Mouse (Mus musculus): ENCODE data around the gene E2f8. TPM values are rescaled to one million over a fixed set of nuclear protein-coding genes. Genes with fewer than 3 reads are reported as not detected.

The E2f8 gene
- polyA plus RNA-seq, 1 experiment from 2014 or later: 14.6 TPM

GRCm38 (mm10) chr7:48860948-48861347 lies 20.4 kb downstream of the E2f8 start:
- no peaks in the 10 kb centered on the region for H3K4me1 ChIP-seq (ENCODE audit: control insufficient read depth, insufficient read depth, low read length)
- no peak overlapping the region for H3K27ac ChIP-seq (replicated peaks; ENCODE audit: low read depth, low read length)
- WGBS: 10% methylated on average over 1 of the region's 1 CpGs
- H3K27me3 ChIP-seq (ENCODE audit: control insufficient read depth, insufficient read depth, low read length): no peaks in the 10 kb centered on the region
- H3K36me3 ChIP-seq (ENCODE audit: control insufficient read depth, insufficient read depth, low read length): no peaks in the 10 kb centered on the region; the same call in 1 of the 2 replicates
- DNase-seq (ENCODE audit: low spot score) (no peak), ATAC-seq (ENCODE audit: insufficient number of reproducible peaks, low FRiP score, low TSS enrichment, low read depth) (no peak)
- H3K9ac ChIP-seq (ENCODE audit: low read length): no peak overlapping the region
- no peak overlapping the region for H3K4me3 ChIP-seq (ENCODE audit: low read depth, low read length)
- H3K9me3 ChIP-seq (ENCODE audit: control insufficient read depth, low read length): no peaks in the 10 kb centered on the region
- no peak overlapping the region for H3K4me2 ChIP-seq (ENCODE audit: low read depth, severe bottlenecking)

- DNase-seq (ENCODE audit: low spot score): no peak
- WGBS: 92% methylated on average over 4 of the region's 4 CpGs
- Histone ChIP-seq H3K4me3 (ENCODE audit: low read depth, low read length) (no peak overlapping the region), H3K9me3 (ENCODE audit: control insufficient read depth, low read length) (no peaks in the 10 kb centered on the region), H3K4me1 (ENCODE audit: control insufficient read depth, insufficient read depth, low read length) (no peaks in the 10 kb centered on the region), H3K27me3 (ENCODE audit: control insufficient read depth, insufficient read depth, low read length) (no peaks in the 10 kb centered on the region), H3K27ac (replicated peaks; ENCODE audit: low read depth, low read length) (no peak overlapping the region), H3K4me2 (ENCODE audit: low read depth, severe bottlenecking) (no peak overlapping the region), H3K9ac (ENCODE audit: low read length) (no peak overlapping the region), H3K36me3 (ENCODE audit: control insufficient read depth, insufficient read depth, low read length) (no peaks in the 10 kb centered on the region)
- ATAC-seq (ENCODE audit: insufficient number of reproducible peaks, low FRiP score, low TSS enrichment, low read depth): no peak
These were observed 22.0 kb downstream of the E2f8 start for GRCm38 (mm10) chr7:48859362-48859761.

GRCm38 (mm10) chr7:48858257-48858656 lies 23.1 kb downstream of the E2f8 start:
- no peak overlapping the region for H3K27ac ChIP-seq (replicated peaks; ENCODE audit: low read depth, low read length)
- no peak overlapping the region for H3K4me2 ChIP-seq (ENCODE audit: low read depth, severe bottlenecking)
- H3K4me3 ChIP-seq (ENCODE audit: low read depth, low read length): no peak overlapping the region
- WGBS: 79% methylated on average over 1 of the region's 1 CpGs
- no peaks in the 10 kb centered on the region for H3K4me1 ChIP-seq (ENCODE audit: control insufficient read depth, insufficient read depth, low read length)
- DNase-seq (ENCODE audit: low spot score) (no peak), ATAC-seq (ENCODE audit: insufficient number of reproducible peaks, low FRiP score, low TSS enrichment, low read depth) (no peak)
- H3K27me3 ChIP-seq (ENCODE audit: control insufficient read depth, insufficient read depth, low read length): no peaks in the 10 kb centered on the region
- no peak overlapping the region for H3K9ac ChIP-seq (ENCODE audit: low read length)
- H3K36me3 ChIP-seq (ENCODE audit: control insufficient read depth, insufficient read depth, low read length): no peaks in the 10 kb centered on the region
- H3K9me3 ChIP-seq (ENCODE audit: control insufficient read depth, low read length): no peaks in the 10 kb centered on the region

- Histone ChIP-seq H3K9ac (ENCODE audit: low read length) (no peak overlapping the region), H3K9me3 (ENCODE audit: control insufficient read depth, low read length) (no peaks in the 10 kb centered on the region), H3K27ac (replicated peaks; ENCODE audit: low read depth, low read length) (no peak overlapping the region), H3K36me3 (ENCODE audit: control insufficient read depth, insufficient read depth, low read length) (no peaks in the 10 kb centered on the region), H3K4me2 (ENCODE audit: low read depth, severe bottlenecking) (no peak overlapping the region), H3K4me3 (ENCODE audit: low read depth, low read length) (no peak overlapping the region), H3K4me1 (ENCODE audit: control insufficient read depth, insufficient read depth, low read length) (no peaks in the 10 kb centered on the region), H3K27me3 (ENCODE audit: control insufficient read depth, insufficient read depth, low read length) (no peaks in the 10 kb centered on the region)
- no peak for ATAC-seq (ENCODE audit: insufficient number of reproducible peaks, low FRiP score, low TSS enrichment, low read depth)
- 94% methylated on average over 3 of the region's 3 CpGs for WGBS
- no peak for DNase-seq (ENCODE audit: low spot score)
These were observed 25.9 kb downstream of the E2f8 start for GRCm38 (mm10) chr7:48855461-48855860.

- DNase-seq (ENCODE audit: low spot score) (no peak), ATAC-seq (ENCODE audit: insufficient number of reproducible peaks, low FRiP score, low TSS enrichment, low read depth) (no peak)
- no peak overlapping the region for H3K4me3 ChIP-seq (ENCODE audit: low read depth, low read length)
- no peaks in the 10 kb centered on the region for H3K36me3 ChIP-seq (ENCODE audit: control insufficient read depth, insufficient read depth, low read length)
- no peaks in the 10 kb centered on the region for H3K4me1 ChIP-seq (ENCODE audit: control insufficient read depth, insufficient read depth, low read length)
- no peak overlapping the region for H3K4me2 ChIP-seq (ENCODE audit: low read depth, severe bottlenecking)
- no peaks in the 10 kb centered on the region for H3K9me3 ChIP-seq (ENCODE audit: control insufficient read depth, low read length)
- no peak overlapping the region for H3K27ac ChIP-seq (replicated peaks; ENCODE audit: low read depth, low read length)
- WGBS: 91% methylated on average over 13 of the region's 13 CpGs
- H3K9ac ChIP-seq (ENCODE audit: low read length): no peak overlapping the region
- no peaks in the 10 kb centered on the region for H3K27me3 ChIP-seq (ENCODE audit: control insufficient read depth, insufficient read depth, low read length)
These were observed 27.9 kb downstream of the E2f8 start for GRCm38 (mm10) chr7:48853496-48853895.

- Histone ChIP-seq H3K4me2 (ENCODE audit: low read depth, severe bottlenecking) (no peak overlapping the region), H3K4me1 (ENCODE audit: control insufficient read depth, insufficient read depth, low read length) (no peaks in the 10 kb centered on the region), H3K9ac (ENCODE audit: low read length) (no peak overlapping the region), H3K27ac (replicated peaks; ENCODE audit: low read depth, low read length) (no peak overlapping the region), H3K36me3 (ENCODE audit: control insufficient read depth, insufficient read depth, low read length) (no peaks in the 10 kb centered on the region), H3K4me3 (ENCODE audit: low read depth, low read length) (no peak overlapping the region), H3K27me3 (ENCODE audit: control insufficient read depth, insufficient read depth, low read length) (no peaks in the 10 kb centered on the region), H3K9me3 (ENCODE audit: control insufficient read depth, low read length) (no peaks in the 10 kb centered on the region)
- ATAC-seq (ENCODE audit: insufficient number of reproducible peaks, low FRiP score, low TSS enrichment, low read depth) (no peak), DNase-seq (ENCODE audit: low spot score) (no peak)
- WGBS: 86% methylated on average over 6 of the region's 6 CpGs
These were observed 29.8 kb downstream of the E2f8 start for GRCm38 (mm10) chr7:48851529-48852104.

- ATAC-seq (ENCODE audit: insufficient number of reproducible peaks, low FRiP score, low TSS enrichment, low read depth) (no peak), DNase-seq (ENCODE audit: low spot score) (no peak)
- 47% methylated on average over 11 of the region's 11 CpGs for WGBS
- Histone ChIP-seq H3K9me3 (ENCODE audit: control insufficient read depth, low read length) (no peaks in the 10 kb centered on the region), H3K9ac (ENCODE audit: low read length) (no peak within 1 kb of the TSS), H3K27me3 (ENCODE audit: control insufficient read depth, insufficient read depth, low read length) (no peaks in the 10 kb centered on the region), H3K4me2 (ENCODE audit: low read depth, severe bottlenecking) (no peak within 1 kb of the TSS), H3K36me3 (ENCODE audit: control insufficient read depth, insufficient read depth, low read length) (no peaks in the 10 kb centered on the region), H3K4me1 (ENCODE audit: control insufficient read depth, insufficient read depth, low read length) (no peaks in the 10 kb centered on the region), H3K4me3 (ENCODE audit: low read depth, low read length) (no peak within 1 kb of the TSS), H3K27ac (replicated peaks; ENCODE audit: low read depth, low read length) (no peak within 1 kb of the TSS)
These were observed 33.4 kb downstream of the E2f8 start, which contains the start of gene Csrp3 for GRCm38 (mm10) chr7:48847820-48848650. Csrp3 (minus strand) TSS chr7:48848033.

- Histone ChIP-seq H3K36me3 (ENCODE audit: control insufficient read depth, insufficient read depth, low read length) (no peaks in the 10 kb centered on the region), H3K27ac (replicated peaks; ENCODE audit: low read depth, low read length) (no peak overlapping the region), H3K9ac (ENCODE audit: low read length) (no peak overlapping the region), H3K9me3 (ENCODE audit: control insufficient read depth, low read length) (no peaks in the 10 kb centered on the region), H3K4me3 (ENCODE audit: low read depth, low read length) (no peak overlapping the region), H3K4me2 (ENCODE audit: low read depth, severe bottlenecking) (no peak overlapping the region), H3K4me1 (ENCODE audit: control insufficient read depth, insufficient read depth, low read length) (no peaks in the 10 kb centered on the region), H3K27me3 (ENCODE audit: control insufficient read depth, insufficient read depth, low read length) (no peaks in the 10 kb centered on the region)
- DNase-seq (ENCODE audit: low spot score) (no peak), ATAC-seq (ENCODE audit: insufficient number of reproducible peaks, low FRiP score, low TSS enrichment, low read depth) (no peak)
- WGBS: 52% methylated on average over 6 of the region's 6 CpGs
These were observed 34.6 kb downstream of the E2f8 start for GRCm38 (mm10) chr7:48846755-48847154.
